Mouse (Mus musculus): ENCODE results near the gene D130040H23Rik. TPM values are rescaled to one million over a fixed set of nuclear protein-coding genes. Genes with fewer than 3 reads are reported as not detected.
"Not testable (repeated sequence)": the region's sequence is repeated elsewhere in the genome, so short reads cannot be mapped to it uniquely, and the experiment has no call there.

Gene D130040H23Rik
- polyA plus RNA-seq (2014; fragmentation: Nextera tagmentation; extraction: Ambion mirVana), result 5.1 and 6.6 TPM in 2 replicates

- Histone ChIP-seq H3K9me3 (ENCODE audit: control insufficient read depth, low read length) (no peaks in the 10 kb centered on the region; the same call in 1 of the 2 replicates), H3K27ac (ENCODE audit: low read depth, low read length) (no peak within 1 kb of the TSS), H3K4me2 (peak within 1 kb of the TSS; percentile 48), H3K36me3 (ENCODE audit: control insufficient read depth, insufficient read depth, low read length) (peaks cover 5% of the 10 kb centered on the region; the same call in 1 of the 2 replicates), H3K4me1 (ENCODE audit: control insufficient read depth, insufficient read depth, low read length) (peaks cover 2% of the 10 kb centered on the region; the same call in 1 of the 2 replicates), H3K4me3 (ENCODE audit: low read depth, low read length) (peak within 1 kb of the TSS; percentile 40), H3K27me3 (ENCODE audit: control insufficient read depth, insufficient read depth, low read length) (no peaks in the 10 kb centered on the region), H3K9ac (ENCODE audit: low read length) (peak within 1 kb of the TSS; percentile 64)
- ATAC-seq (ENCODE audit: low FRiP score), result peak; percentile 100
- peak; percentile 97 for DNase-seq (ENCODE audit: low spot score, missing footprints)
- WGBS, result 9% methylated on average over 12 of the region's 12 CpGs
These were observed at the start of gene D130040H23Rik for GRCm38 (mm10) chr8:69270386-69271202. D130040H23Rik (plus strand) TSS chr8:69271080.

DNA sequence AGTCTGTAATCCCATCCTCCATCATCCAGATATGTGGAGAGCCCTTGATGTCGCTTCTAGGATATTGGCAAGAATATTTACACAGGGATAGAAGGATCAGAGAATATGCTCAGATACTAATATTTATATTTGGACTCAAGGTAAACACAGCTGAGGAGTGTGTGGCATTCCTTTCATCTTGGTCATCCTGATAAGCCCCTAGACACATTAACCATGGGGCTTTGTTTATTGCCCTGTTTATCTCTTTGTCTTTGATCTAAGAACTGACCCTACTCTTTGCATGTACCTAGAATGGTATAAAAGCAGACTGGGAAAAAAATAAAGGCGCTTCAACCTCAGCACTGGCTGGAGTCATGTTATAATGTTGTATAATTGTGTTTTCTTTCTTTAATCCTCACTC is 28.3 kb upstream of the D130040H23Rik start:
- DNase-seq (ENCODE audit: low spot score, missing footprints) (no peak), ATAC-seq (ENCODE audit: low FRiP score) (no peak)
- Histone ChIP-seq H3K4me2 (no peak overlapping the region), H3K36me3 (ENCODE audit: control insufficient read depth, insufficient read depth, low read length) (no peaks in the 10 kb centered on the region), H3K9me3 (ENCODE audit: control insufficient read depth, low read length) (no peaks in the 10 kb centered on the region), H3K27ac (ENCODE audit: low read depth, low read length) (no peak overlapping the region), H3K9ac (ENCODE audit: low read length) (no peak overlapping the region), H3K4me3 (ENCODE audit: low read depth, low read length) (no peak overlapping the region), H3K4me1 (ENCODE audit: control insufficient read depth, insufficient read depth, low read length) (no peaks in the 10 kb centered on the region), H3K27me3 (ENCODE audit: control insufficient read depth, insufficient read depth, low read length) (no peaks in the 10 kb centered on the region)
- 93% methylated on average over 2 of the region's 2 CpGs for WGBS

- Histone ChIP-seq H3K9me3 (ENCODE audit: control insufficient read depth, low read length) (no peaks in the 10 kb centered on the region), H3K9ac (ENCODE audit: low read length) (no peak overlapping the region), H3K4me1 (ENCODE audit: control insufficient read depth, insufficient read depth, low read length) (peaks cover 2% of the 10 kb centered on the region; the same call in 1 of the 2 replicates), H3K4me3 (ENCODE audit: low read depth, low read length) (no peak overlapping the region), H3K36me3 (ENCODE audit: control insufficient read depth, insufficient read depth, low read length) (no peaks in the 10 kb centered on the region), H3K27me3 (ENCODE audit: control insufficient read depth, insufficient read depth, low read length) (no peaks in the 10 kb centered on the region), H3K4me2 (no peak overlapping the region), H3K27ac (ENCODE audit: low read depth, low read length) (no peak overlapping the region)
- no peak for ATAC-seq (ENCODE audit: low FRiP score)
- DNase-seq (ENCODE audit: low spot score, missing footprints), result no peak
- 70% methylated on average over 4 of the region's 4 CpGs for WGBS
These were observed 2.4 kb upstream of the D130040H23Rik start for GRCm38 (mm10) chr8:69268525-69268924.

DNA sequence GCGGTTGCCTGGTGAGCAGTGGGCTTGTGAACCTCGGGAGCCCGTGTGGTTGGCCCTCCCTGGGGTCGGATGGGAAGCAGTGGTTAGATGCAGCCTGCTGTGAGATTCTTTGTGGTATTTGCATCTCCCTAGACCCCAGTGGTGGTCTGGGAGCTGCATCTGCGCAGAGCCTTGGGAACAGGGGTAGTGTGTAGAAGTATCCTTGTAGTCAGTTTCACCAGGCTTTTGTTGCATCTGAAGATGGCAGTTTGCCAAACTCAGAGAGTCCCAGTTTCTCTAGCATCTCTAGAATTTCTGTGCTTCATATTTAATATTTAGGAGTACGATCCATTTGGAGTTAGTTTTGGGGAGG is 299 bp downstream of the D130040H23Rik start:
- Histone ChIP-seq H3K36me3 (ENCODE audit: control insufficient read depth, insufficient read depth, low read length) (peaks cover 5% of the 10 kb centered on the region; the same call in 1 of the 2 replicates), H3K9me3 (ENCODE audit: control insufficient read depth, low read length) (no peaks in the 10 kb centered on the region; the same call in 1 of the 2 replicates), H3K4me2 (peak overlapping the region; percentile 48), H3K27ac (ENCODE audit: low read depth, low read length) (no peak overlapping the region), H3K4me3 (ENCODE audit: low read depth, low read length) (peak overlapping the region; percentile 40), H3K27me3 (ENCODE audit: control insufficient read depth, insufficient read depth, low read length) (no peaks in the 10 kb centered on the region), H3K4me1 (ENCODE audit: control insufficient read depth, insufficient read depth, low read length) (peaks cover 2% of the 10 kb centered on the region; the same call in 1 of the 2 replicates), H3K9ac (ENCODE audit: low read length) (peak overlapping the region; percentile 64)
- ATAC-seq (ENCODE audit: low FRiP score) (peak; percentile 93), DNase-seq (ENCODE audit: low spot score, missing footprints) (no peak)
- 17% methylated on average over 6 of the region's 6 CpGs for WGBS

GRCm38 (mm10) chr8:69272435-69272834 is 1.6 kb downstream of the D130040H23Rik start:
- H3K36me3 ChIP-seq (ENCODE audit: control insufficient read depth, insufficient read depth, low read length), result peaks cover 5% of the 10 kb centered on the region; the same call in 1 of the 2 replicates
- no peaks in the 10 kb centered on the region for H3K27me3 ChIP-seq (ENCODE audit: control insufficient read depth, insufficient read depth, low read length)
- DNase-seq (ENCODE audit: low spot score, missing footprints), result peak; percentile 60
- H3K4me2 ChIP-seq, result no peak overlapping the region
- peaks cover 2% of the 10 kb centered on the region; the same call in 1 of the 2 replicates for H3K9me3 ChIP-seq (ENCODE audit: control insufficient read depth, low read length)
- H3K9ac ChIP-seq (ENCODE audit: low read length), result no peak overlapping the region
- no peak for ATAC-seq (ENCODE audit: low FRiP score)
- H3K4me3 ChIP-seq (ENCODE audit: low read depth, low read length), result no peak overlapping the region
- peaks cover 2% of the 10 kb centered on the region; the same call in 1 of the 2 replicates for H3K4me1 ChIP-seq (ENCODE audit: control insufficient read depth, insufficient read depth, low read length)
- H3K27ac ChIP-seq (ENCODE audit: low read depth, low read length), result no peak overlapping the region
- 93% methylated on average over 6 of the region's 6 CpGs for WGBS

GRCm38 (mm10) chr8:69324771-69325170 is 53.9 kb downstream of the D130040H23Rik start:
- ATAC-seq (ENCODE audit: low FRiP score) (no peak), DNase-seq (ENCODE audit: low spot score, missing footprints) (no peak)
- H3K4me3 ChIP-seq (ENCODE audit: low read depth, low read length), result no peak overlapping the region
- H3K36me3 ChIP-seq (ENCODE audit: control insufficient read depth, insufficient read depth, low read length), result no peaks in the 10 kb centered on the region
- no peak overlapping the region for H3K27ac ChIP-seq (ENCODE audit: low read depth, low read length)
- no peak overlapping the region for H3K4me2 ChIP-seq
- no peak overlapping the region for H3K9ac ChIP-seq (ENCODE audit: low read length)
- no peaks in the 10 kb centered on the region for H3K27me3 ChIP-seq (ENCODE audit: control insufficient read depth, insufficient read depth, low read length)
- H3K9me3 ChIP-seq (ENCODE audit: control insufficient read depth, low read length), result no peaks in the 10 kb centered on the region
- H3K4me1 ChIP-seq (ENCODE audit: control insufficient read depth, insufficient read depth, low read length), result no peaks in the 10 kb centered on the region
- WGBS, result 86% methylated on average over 2 of the region's 2 CpGs

GRCm38 (mm10) chr8:69328301-69329288 is 57.7 kb downstream of the D130040H23Rik start:
- no peaks in the 10 kb centered on the region for H3K4me1 ChIP-seq (ENCODE audit: control insufficient read depth, insufficient read depth, low read length)
- H3K27ac ChIP-seq (ENCODE audit: low read depth, low read length), result no peak overlapping the region
- H3K36me3 ChIP-seq (ENCODE audit: control insufficient read depth, insufficient read depth, low read length), result no peaks in the 10 kb centered on the region
- peak overlapping the region; percentile 52 for H3K4me2 ChIP-seq
- H3K9me3 ChIP-seq (ENCODE audit: control insufficient read depth, low read length), result no peaks in the 10 kb centered on the region
- H3K9ac ChIP-seq (ENCODE audit: low read length), result peak overlapping the region; percentile 54
- DNase-seq (ENCODE audit: low spot score, missing footprints) (peak; percentile 98), ATAC-seq (ENCODE audit: low FRiP score) (peak; percentile 91)
- H3K4me3 ChIP-seq (ENCODE audit: low read depth, low read length), result peak overlapping the region; percentile 22
- H3K27me3 ChIP-seq (ENCODE audit: control insufficient read depth, insufficient read depth, low read length), result no peaks in the 10 kb centered on the region
- WGBS, result 8% methylated on average over 24 of the region's 24 CpGs

- H3K36me3 ChIP-seq (ENCODE audit: control insufficient read depth, insufficient read depth, low read length); DNase-seq (ENCODE audit: low spot score, missing footprints): not testable (repeated sequence)
- WGBS, result 65% methylated on average over 6 of the region's 6 CpGs
These were observed 58.4 kb downstream of the D130040H23Rik start for GRCm38 (mm10) chr8:69329289-69329688.

More at GRCm38 (mm10) chr8:69329289-69329688, 58.4 kb downstream of the D130040H23Rik start:
- not testable (repeated sequence) for H3K9me3 ChIP-seq (ENCODE audit: control insufficient read depth, low read length); H3K27ac ChIP-seq (ENCODE audit: low read depth, low read length); H3K4me1 ChIP-seq (ENCODE audit: control insufficient read depth, insufficient read depth, low read length); ATAC-seq (ENCODE audit: low FRiP score); H3K27me3 ChIP-seq (ENCODE audit: control insufficient read depth, insufficient read depth, low read length)
- peak overlapping the region; percentile 22 for H3K4me3 ChIP-seq (ENCODE audit: low read depth, low read length)
- peak overlapping the region; percentile 54 for H3K9ac ChIP-seq (ENCODE audit: low read length)
- peak overlapping the region; percentile 52 for H3K4me2 ChIP-seq

All from midbrain, embryonic 11.5 days (tissue).